Mouse (Mus musculus) lung, embryonic 16.5 days (tissue): Measurements from ENCODE around the gene Pik3r5. TPM values are rescaled to one million over a fixed set of nuclear protein-coding genes. Genes with fewer than 3 reads are reported as not detected.

ENCODE experiments used
- ATAC-seq: fragments of 200-750 bp; cut with Nextera tagmentation; 2 replicates; pipeline ENCODE4 v1.8.0; 2017; ENCODE audit warnings: low read depth, mild to moderate bottlenecking, moderate library complexity
- H3K27ac ChIP-seq: fragments of 300-500 bp; sonication (generic); 2 replicates; pipeline ENCODE4 v1.5.1; 2014; ENCODE audit warnings: mild to moderate bottlenecking, control low read depth, low read length
- H3K27me3 ChIP-seq: fragments of 300-500 bp; sonication (generic); 2 replicates; pipeline ENCODE4 v1.6.1; 2014; ENCODE audit warnings: low read depth, low read length, mixed read lengths; ENCODE audit not compliant: control insufficient read depth, insufficient read depth
- H3K36me3 ChIP-seq: fragments of 300-500 bp; sonication (generic); 2 replicates; pipeline ENCODE4 v1.6.1; 2014; ENCODE audit warnings: low read length; ENCODE audit not compliant: control insufficient read depth, insufficient read depth
- H3K4me1 ChIP-seq: fragments of 300-500 bp; sonication (generic); replicated peaks from 2 replicates; pipeline ENCODE4 v1.6.1; 2014; ENCODE audit warnings: low read length, mixed read lengths; ENCODE audit not compliant: control insufficient read depth, insufficient read depth
- H3K4me2 ChIP-seq: fragments of 300-500 bp; sonication (generic); 2 replicates; pipeline ENCODE4 v1.6.1; 2014; ENCODE audit warnings: low read depth, low read length, control low read depth
- H3K4me3 ChIP-seq: fragments of 300-500 bp; sonication (generic); 2 replicates; pipeline ENCODE4 v1.5.1; 2014; ENCODE audit warnings: mild to moderate bottlenecking, low read length, control low read depth
- H3K9ac ChIP-seq: fragments of 300-500 bp; sonication (generic); 2 replicates; pipeline ENCODE4 v1.6.1; 2014; ENCODE audit warnings: low read length, control low read depth
- H3K9me3 ChIP-seq: fragments of 300-500 bp; sonication (generic); 2 replicates; pipeline ENCODE4 v1.6.1; 2016; ENCODE audit warnings: low read length; ENCODE audit not compliant: control insufficient read depth
- WGBS: fragments of 180-500 bp; shearing (Covaris S2); extraction: QIAGEN DNeasy Blood & Tissue Kit; methylation state at CpG from one replicate; pipeline ENCODE4 v1.1.7; 2014; 5-methylcytosine and 5-hydroxymethylcytosine counted together
- polyA plus RNA-seq: library from polyadenylated mRNA; unstranded; fragments of >200 nt; fragmentation: Nextera tagmentation; extraction: Ambion mirVana; gene quantifications from 2 replicates; pipeline ENCODE4 v1.2.1, GENCODE M21; 2015

The Pik3r5 gene
- polyA plus RNA-seq, 1 experiment from 2014 or later = 0.55 TPM

GRCm38 (mm10) chr11:68497081-68497480, 65.2 kb downstream of the Pik3r5 start:
- Histone ChIP-seq H3K27ac (no peak overlapping the region), H3K4me3 (no peak overlapping the region), H3K9me3 (no peaks in the 10 kb centered on the region), H3K9ac (no peak overlapping the region), H3K36me3 (no peaks in the 10 kb centered on the region), H3K4me1 (peaks cover 9% of the 10 kb centered on the region; the same call in 1 of the 2 replicates), H3K4me2 (no peak overlapping the region), H3K27me3 (no peaks in the 10 kb centered on the region)
- WGBS = 46% methylated on average over 6 of the region's 6 CpGs
- no peak for ATAC-seq

GRCm38 (mm10) chr11:68498517-68498916, 66.6 kb downstream of the Pik3r5 start:
- peaks cover 7% of the 10 kb centered on the region; the same call in 1 of the 2 replicates for H3K4me1 ChIP-seq
- no peak overlapping the region for H3K4me2 ChIP-seq
- ATAC-seq = no peak
- H3K9me3 ChIP-seq = no peaks in the 10 kb centered on the region
- H3K4me3 ChIP-seq = no peak overlapping the region
- no peaks in the 10 kb centered on the region for H3K36me3 ChIP-seq
- H3K9ac ChIP-seq = no peak overlapping the region
- H3K27me3 ChIP-seq = no peaks in the 10 kb centered on the region
- WGBS = 86% methylated on average over 11 of the region's 11 CpGs
- H3K27ac ChIP-seq = no peak overlapping the region

- 57% methylated on average over 7 of the region's 8 CpGs for WGBS
- Histone ChIP-seq H3K4me1 (0 out of 2 replicates have a peak, but pooled peaks cover 5% of the 10 kb centered on the region), H3K27ac (no peak overlapping the region), H3K9ac (no peak overlapping the region), H3K27me3 (no peaks in the 10 kb centered on the region), H3K4me3 (no peak overlapping the region), H3K9me3 (no peaks in the 10 kb centered on the region), H3K4me2 (no peak overlapping the region), H3K36me3 (no peaks in the 10 kb centered on the region)
- ATAC-seq = no peak
Measured at GRCm38 (mm10) chr11:68498999-68499699, 67.2 kb downstream of the Pik3r5 start.

- no peaks in the 10 kb centered on the region for H3K27me3 ChIP-seq
- H3K4me2 ChIP-seq = no peak overlapping the region
- no peak overlapping the region for H3K27ac ChIP-seq
- H3K4me1 ChIP-seq = 0 out of 2 replicates have a peak, but pooled peaks cover 5% of the 10 kb centered on the region
- H3K4me3 ChIP-seq = no peak overlapping the region
- 12% methylated on average over 14 of the region's 14 CpGs for WGBS
- 0 out of 2 replicates have a peak, but pooled peaks have one; percentile 21 for ATAC-seq
- H3K9ac ChIP-seq = no peak overlapping the region
- no peaks in the 10 kb centered on the region for H3K9me3 ChIP-seq
- H3K36me3 ChIP-seq = no peaks in the 10 kb centered on the region
Measured at GRCm38 (mm10) chr11:68500949-68501350, 69.0 kb downstream of the Pik3r5 start.

- no peaks in the 10 kb centered on the region for H3K9me3 ChIP-seq
- no peaks in the 10 kb centered on the region for H3K27me3 ChIP-seq
- ATAC-seq = no peak
- 56% methylated on average over 2 of the region's 2 CpGs for whole genome bisulfite sequencing
- 0 out of 2 replicates have a peak overlapping the region, but pooled peaks have one; percentile 20 for H3K27ac ChIP-seq
- no peak overlapping the region for H3K9ac ChIP-seq
- H3K4me2 ChIP-seq = no peak overlapping the region
- H3K4me3 ChIP-seq = no peak overlapping the region
- no peaks in the 10 kb centered on the region for H3K36me3 ChIP-seq
- H3K4me1 ChIP-seq = 0 out of 2 replicates have a peak, but pooled peaks cover 5% of the 10 kb centered on the region
Measured at GRCm38 (mm10) chr11:68502408-68502807, 70.5 kb downstream of the Pik3r5 start.

GRCm38 (mm10) chr11:68502902-68503629, 71.1 kb downstream of the Pik3r5 start, which contains the start of gene Pik3r6:
Gene Pik3r6 (plus strand): TSS chr11:68503019.
- H3K9ac ChIP-seq = peak within 1 kb of the TSS; percentile 32; the same call in 1 of the 2 replicates
- WGBS = 76% methylated on average over 8 of the region's 8 CpGs
- ATAC-seq = 0 out of 2 replicates have a peak, but pooled peaks have one; percentile 47

GRCm38 (mm10) chr11:68504913-68505312, 73.0 kb downstream of the Pik3r5 start:
- H3K36me3 ChIP-seq = no peaks in the 10 kb centered on the region
- WGBS = 68% methylated on average over 11 of the region's 11 CpGs

More at GRCm38 (mm10) chr11:68502902-68503629, 71.1 kb downstream of the Pik3r5 start, which contains the start of gene Pik3r6:
- no peaks in the 10 kb centered on the region for H3K9me3 ChIP-seq
- 0 out of 2 replicates have a peak within 1 kb of the TSS, but pooled peaks have one; percentile 20 for H3K27ac ChIP-seq
- H3K27me3 ChIP-seq = no peaks in the 10 kb centered on the region
- peak within 1 kb of the TSS; percentile 45 for H3K4me2 ChIP-seq
- no peaks in the 10 kb centered on the region for H3K36me3 ChIP-seq
- H3K4me3 ChIP-seq = peak within 1 kb of the TSS; percentile 32
- 0 out of 2 replicates have a peak, but pooled peaks cover 5% of the 10 kb centered on the region for H3K4me1 ChIP-seq

GRCm38 (mm10) chr11:68507246-68507645, 75.3 kb downstream of the Pik3r5 start:
- H3K36me3 ChIP-seq = no peaks in the 10 kb centered on the region
- no peaks in the 10 kb centered on the region for H3K4me1 ChIP-seq
- no peak overlapping the region for H3K9ac ChIP-seq
- ATAC-seq = no peak
- H3K9me3 ChIP-seq = no peaks in the 10 kb centered on the region
- H3K27ac ChIP-seq = no peak overlapping the region
- H3K27me3 ChIP-seq = no peaks in the 10 kb centered on the region
- no peak overlapping the region for H3K4me2 ChIP-seq
- 83% methylated on average over 7 of the region's 7 CpGs for WGBS
- no peak overlapping the region for H3K4me3 ChIP-seq

More at GRCm38 (mm10) chr11:68504913-68505312, 73.0 kb downstream of the Pik3r5 start:
- H3K27ac ChIP-seq = no peak overlapping the region
- no peaks in the 10 kb centered on the region for H3K27me3 ChIP-seq
- no peak for ATAC-seq
- no peak overlapping the region for H3K4me2 ChIP-seq
- H3K9me3 ChIP-seq = no peaks in the 10 kb centered on the region
- no peak overlapping the region for H3K9ac ChIP-seq
- H3K4me1 ChIP-seq = 0 out of 2 replicates have a peak, but pooled peaks cover 5% of the 10 kb centered on the region
- H3K4me3 ChIP-seq = no peak overlapping the region

- H3K27me3 ChIP-seq = no peaks in the 10 kb centered on the region
- H3K4me1 ChIP-seq = no peaks in the 10 kb centered on the region
- H3K4me2 ChIP-seq = no peak overlapping the region
- ATAC-seq = no peak
- no peaks in the 10 kb centered on the region for H3K36me3 ChIP-seq
- no peak overlapping the region for H3K9ac ChIP-seq
- H3K9me3 ChIP-seq = no peaks in the 10 kb centered on the region
- H3K4me3 ChIP-seq = no peak overlapping the region
- WGBS = 61% methylated on average over 5 of the region's 5 CpGs
- H3K27ac ChIP-seq = no peak overlapping the region
Measured at GRCm38 (mm10) chr11:68508619-68509018, 76.7 kb downstream of the Pik3r5 start.
